Mouse (Mus musculus): ENCODE data around the gene Ints13. TPM values are rescaled to one million over a fixed set of nuclear protein-coding genes. Genes with fewer than 3 reads are reported as not detected.

Gene Ints13
- polyA plus RNA-seq, 1 experiment: 79.8 TPM

GRCm38 (mm10) chr6:146527537-146527936 is 50.1 kb downstream of the Ints13 start:
- H3K4me1 ChIP-seq (ENCODE audit: control insufficient read depth, insufficient read depth, low read length): no peaks in the 10 kb centered on the region
- no peak overlapping the region for H3K4me3 ChIP-seq (ENCODE audit: insufficient read depth, low read length)
- no peak overlapping the region for H3K27ac ChIP-seq (ENCODE audit: insufficient read depth, low read length)
- TF ChIP-seq POLR2A (IDR thresholded peaks at IDR 0.05; ENCODE audit: extremely low read depth, insufficient read depth, low read length) (no peak), CTCF (IDR thresholded peaks at IDR 0.05; ENCODE audit: extremely low read depth, insufficient read depth, low read length) (no peak)

- H3K4me3 ChIP-seq (ENCODE audit: insufficient read depth, low read length): no peak overlapping the region
- no peaks in the 10 kb centered on the region for H3K4me1 ChIP-seq (ENCODE audit: control insufficient read depth, insufficient read depth, low read length)
- no peak overlapping the region for H3K27ac ChIP-seq (ENCODE audit: insufficient read depth, low read length)
- TF ChIP-seq POLR2A (IDR thresholded peaks at IDR 0.05; ENCODE audit: extremely low read depth, insufficient read depth, low read length): no peak
- TF ChIP-seq CTCF (IDR thresholded peaks at IDR 0.05; ENCODE audit: extremely low read depth, insufficient read depth, low read length): no peak
These were observed 52.1 kb downstream of the Ints13 start for GRCm38 (mm10) chr6:146525500-146525899.

- H3K27ac ChIP-seq (ENCODE audit: insufficient read depth, low read length): no peak overlapping the region
- TF ChIP-seq POLR2A (IDR thresholded peaks at IDR 0.05; ENCODE audit: extremely low read depth, insufficient read depth, low read length) (no peak), CTCF (IDR thresholded peaks at IDR 0.05; ENCODE audit: extremely low read depth, insufficient read depth, low read length) (no peak)
- H3K4me3 ChIP-seq (ENCODE audit: insufficient read depth, low read length): no peak overlapping the region
- H3K4me1 ChIP-seq (ENCODE audit: control insufficient read depth, insufficient read depth, low read length): no peaks in the 10 kb centered on the region
These were observed 56.0 kb downstream of the Ints13 start for GRCm38 (mm10) chr6:146521456-146522245.

GRCm38 (mm10) chr6:146519019-146519418 is 58.6 kb downstream of the Ints13 start:
- Histone ChIP-seq H3K27ac (ENCODE audit: insufficient read depth, low read length) (no peak overlapping the region), H3K4me1 (ENCODE audit: control insufficient read depth, insufficient read depth, low read length) (no peaks in the 10 kb centered on the region), H3K4me3 (ENCODE audit: insufficient read depth, low read length) (no peak overlapping the region)
- TF ChIP-seq POLR2A (IDR thresholded peaks at IDR 0.05; ENCODE audit: extremely low read depth, insufficient read depth, low read length): no peak
- no peak for TF ChIP-seq CTCF (IDR thresholded peaks at IDR 0.05; ENCODE audit: extremely low read depth, insufficient read depth, low read length)

- H3K27ac ChIP-seq (ENCODE audit: insufficient read depth, low read length): no peak overlapping the region
- TF ChIP-seq POLR2A (IDR thresholded peaks at IDR 0.05; ENCODE audit: extremely low read depth, insufficient read depth, low read length) (no peak), CTCF (IDR thresholded peaks at IDR 0.05; ENCODE audit: extremely low read depth, insufficient read depth, low read length) (no peak)
- no peak overlapping the region for H3K4me3 ChIP-seq (ENCODE audit: insufficient read depth, low read length)
- no peaks in the 10 kb centered on the region for H3K4me1 ChIP-seq (ENCODE audit: control insufficient read depth, insufficient read depth, low read length)
These were observed 61.7 kb downstream of the Ints13 start for GRCm38 (mm10) chr6:146515936-146516335.

GRCm38 (mm10) chr6:146514531-146514948 is 63.1 kb downstream of the Ints13 start:
- no peaks in the 10 kb centered on the region for H3K4me1 ChIP-seq (ENCODE audit: control insufficient read depth, insufficient read depth, low read length)
- TF ChIP-seq POLR2A (IDR thresholded peaks at IDR 0.05; ENCODE audit: extremely low read depth, insufficient read depth, low read length) (no peak), CTCF (IDR thresholded peaks at IDR 0.05; ENCODE audit: extremely low read depth, insufficient read depth, low read length) (no peak)
- no peak overlapping the region for H3K27ac ChIP-seq (ENCODE audit: insufficient read depth, low read length)
- H3K4me3 ChIP-seq (ENCODE audit: insufficient read depth, low read length): no peak overlapping the region

GRCm38 (mm10) chr6:146513899-146514298 is 63.7 kb downstream of the Ints13 start:
- H3K27ac ChIP-seq (ENCODE audit: insufficient read depth, low read length): no peak overlapping the region
- no peak for TF ChIP-seq POLR2A (IDR thresholded peaks at IDR 0.05; ENCODE audit: extremely low read depth, insufficient read depth, low read length)
- no peak for TF ChIP-seq CTCF (IDR thresholded peaks at IDR 0.05; ENCODE audit: extremely low read depth, insufficient read depth, low read length)
- H3K4me1 ChIP-seq (ENCODE audit: control insufficient read depth, insufficient read depth, low read length): no peaks in the 10 kb centered on the region
- H3K4me3 ChIP-seq (ENCODE audit: insufficient read depth, low read length): no peak overlapping the region

- Histone ChIP-seq H3K4me3 (ENCODE audit: insufficient read depth, low read length) (no peak overlapping the region), H3K27ac (ENCODE audit: insufficient read depth, low read length) (no peak overlapping the region), H3K4me1 (ENCODE audit: control insufficient read depth, insufficient read depth, low read length) (no peaks in the 10 kb centered on the region)
- no peak for TF ChIP-seq POLR2A (IDR thresholded peaks at IDR 0.05; ENCODE audit: extremely low read depth, insufficient read depth, low read length)
- no peak for TF ChIP-seq CTCF (IDR thresholded peaks at IDR 0.05; ENCODE audit: extremely low read depth, insufficient read depth, low read length)
These were observed 64.3 kb downstream of the Ints13 start for GRCm38 (mm10) chr6:146513384-146513783.

- no peak for TF ChIP-seq POLR2A (IDR thresholded peaks at IDR 0.05; ENCODE audit: extremely low read depth, insufficient read depth, low read length)
- no peak for TF ChIP-seq CTCF (IDR thresholded peaks at IDR 0.05; ENCODE audit: extremely low read depth, insufficient read depth, low read length)
- Histone ChIP-seq H3K4me1 (ENCODE audit: control insufficient read depth, insufficient read depth, low read length) (no peaks in the 10 kb centered on the region), H3K4me3 (ENCODE audit: insufficient read depth, low read length) (no peak overlapping the region), H3K27ac (ENCODE audit: insufficient read depth, low read length) (no peak overlapping the region)
These were observed 66.1 kb downstream of the Ints13 start for GRCm38 (mm10) chr6:146511511-146511910.

- Histone ChIP-seq H3K4me3 (ENCODE audit: insufficient read depth, low read length) (no peak overlapping the region), H3K27ac (ENCODE audit: insufficient read depth, low read length) (no peak overlapping the region), H3K4me1 (ENCODE audit: control insufficient read depth, insufficient read depth, low read length) (no peaks in the 10 kb centered on the region)
- TF ChIP-seq POLR2A (IDR thresholded peaks at IDR 0.05; ENCODE audit: extremely low read depth, insufficient read depth, low read length) (no peak), CTCF (IDR thresholded peaks at IDR 0.05; ENCODE audit: extremely low read depth, insufficient read depth, low read length) (no peak)
These were observed 67.7 kb downstream of the Ints13 start for GRCm38 (mm10) chr6:146509891-146510290.

Data from cortical plate, adult 2 months (tissue).